Mouse (Mus musculus): ENCODE data around the gene Peli2. TPM values are rescaled to one million over a fixed set of nuclear protein-coding genes. Genes with fewer than 3 reads are reported as not detected.

Gene Peli2
- 10 to 100 TPM in 1 of 2 experiments, 1 to 10 TPM in 1; 7.3 to 18.3 TPM for polyA plus RNA-seq (2012; fragmentation: generic; extraction: Trizol)

GRCm38 (mm10) chr14:48120752-48121528 is at the start of gene Peli2:
Gene Peli2, plus strand, starts transcription at chr14:48120823.

